Mouse (Mus musculus) kidney, embryonic 14.5 days (tissue): ENCODE measurements at regions not wholly inside any gene's neighbourhood (a gene's known extent, or its start where the extent isn't known, plus 50 kb on each side); places are given as distances from the start of the nearest gene placed in this dataset.

ENCODE experiments used
- ATAC-seq: fragments of 200-750 bp; cut with Nextera tagmentation; 2 replicates; pipeline ENCODE4 v1.8.0; 2017; ENCODE audit warnings: moderate number of reproducible peaks, mild to moderate bottlenecking, moderate TSS enrichment, moderate library complexity; ENCODE audit not compliant: low FRiP score, low TSS enrichment
- H3K27ac ChIP-seq: fragments of 300-500 bp; sonication (generic); 2 replicates; pipeline ENCODE4 v1.5.1; 2014; ENCODE audit warnings: low read depth, mild to moderate bottlenecking, low read length, moderate library complexity, mixed read lengths
- H3K27me3 ChIP-seq: fragments of 300-500 bp; sonication (generic); 2 replicates; pipeline ENCODE4 v1.6.1; 2014; ENCODE audit warnings: mild to moderate bottlenecking, low read length; ENCODE audit not compliant: control insufficient read depth, insufficient read depth
- H3K36me3 ChIP-seq: fragments of 300-500 bp; sonication (generic); 2 replicates; pipeline ENCODE4 v1.6.1; 2014; ENCODE audit warnings: low read length, mixed read lengths; ENCODE audit not compliant: control insufficient read depth, insufficient read depth
- H3K4me1 ChIP-seq: fragments of 300-500 bp; sonication (generic); 2 replicates; pipeline ENCODE4 v1.6.1; 2014; ENCODE audit warnings: low read length, mixed read lengths; ENCODE audit not compliant: control insufficient read depth, insufficient read depth
- H3K4me2 ChIP-seq: fragments of 300-500 bp; sonication (generic); replicated peaks from 2 replicates; pipeline ENCODE4 v1.6.1; 2014; ENCODE audit warnings: low read depth, mild to moderate bottlenecking, low read length
- H3K4me3 ChIP-seq: fragments of 300-500 bp; sonication (generic); 2 replicates; pipeline ENCODE4 v1.5.1; 2014; ENCODE audit warnings: mild to moderate bottlenecking, low read length
- H3K9ac ChIP-seq: fragments of 300-500 bp; sonication (generic); 2 replicates; pipeline ENCODE4 v1.6.1; 2014; ENCODE audit warnings: low read depth, mild to moderate bottlenecking, low read length, moderate library complexity
- H3K9me3 ChIP-seq: fragments of 300-500 bp; sonication (generic); 2 replicates; pipeline ENCODE4 v1.6.1; 2016; ENCODE audit warnings: low read length; ENCODE audit not compliant: control insufficient read depth
- WGBS: fragments of 180-500 bp; shearing (Covaris S2); extraction: QIAGEN DNeasy Blood & Tissue Kit; methylation state at CpG from one replicate; pipeline ENCODE4 v1.1.7; 2014; 5-methylcytosine and 5-hydroxymethylcytosine counted together

DNA sequence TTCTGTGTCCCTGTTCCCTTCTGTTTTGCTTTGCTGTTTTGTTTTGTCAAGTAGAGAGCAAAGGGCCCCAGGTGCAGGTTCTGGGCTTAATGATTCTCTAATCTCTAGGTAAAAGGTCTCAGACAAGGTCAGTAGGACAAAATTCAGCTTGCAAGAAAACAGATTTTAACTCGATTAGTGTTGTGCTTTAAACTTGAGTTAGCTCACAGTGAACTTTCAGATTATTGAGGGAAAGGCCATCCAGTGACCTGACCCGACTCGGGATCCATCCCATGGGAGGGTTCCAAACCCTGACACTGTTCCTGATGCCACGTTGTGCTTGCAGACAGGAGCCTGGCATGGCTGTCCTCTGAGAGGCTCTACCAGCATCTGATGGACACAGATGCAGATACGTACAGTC lies 83.8 kb upstream of the Acsl1 start:
- no peaks in the 10 kb centered on the region for H3K4me1 ChIP-seq
- ATAC-seq, result no peak
- 74% methylated on average over 5 of the region's 5 CpGs for WGBS
- H3K27ac ChIP-seq, result no peak overlapping the region
- H3K36me3 ChIP-seq, result no peaks in the 10 kb centered on the region
- H3K4me2 ChIP-seq, result no peak overlapping the region
- H3K9ac ChIP-seq, result no peak overlapping the region
- H3K27me3 ChIP-seq, result no peaks in the 10 kb centered on the region
- H3K4me3 ChIP-seq, result no peak overlapping the region
- no peaks in the 10 kb centered on the region for H3K9me3 ChIP-seq

DNA sequence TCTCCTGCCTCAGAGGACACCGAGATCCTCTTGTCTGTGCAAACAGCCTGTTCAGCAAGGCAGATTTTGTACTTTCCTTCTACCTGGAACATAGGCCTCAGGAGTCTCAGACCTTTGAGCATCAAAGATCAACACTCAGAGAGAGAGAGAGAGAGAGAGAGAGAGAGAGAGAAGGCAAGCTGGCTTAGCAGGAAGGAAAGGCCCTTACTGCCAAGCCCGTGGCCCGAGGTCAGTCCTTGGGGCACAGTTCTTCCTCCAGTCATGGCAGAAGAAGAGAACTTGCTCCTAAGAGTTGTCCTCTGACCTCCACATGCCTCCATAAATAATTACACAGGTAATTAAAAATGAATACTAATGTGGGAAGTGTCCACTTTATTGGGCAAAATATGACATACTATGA lies 82.4 kb upstream of the Acsl1 start:
- no peaks in the 10 kb centered on the region for H3K36me3 ChIP-seq
- H3K27ac ChIP-seq, result no peak overlapping the region
- H3K9me3 ChIP-seq, result no peaks in the 10 kb centered on the region
- WGBS, result 75% methylated on average over 3 of the region's 3 CpGs
- no peak for ATAC-seq
- H3K27me3 ChIP-seq, result no peaks in the 10 kb centered on the region
- H3K4me1 ChIP-seq, result no peaks in the 10 kb centered on the region
- H3K4me3 ChIP-seq, result no peak overlapping the region
- H3K4me2 ChIP-seq, result no peak overlapping the region
- no peak overlapping the region for H3K9ac ChIP-seq

DNA sequence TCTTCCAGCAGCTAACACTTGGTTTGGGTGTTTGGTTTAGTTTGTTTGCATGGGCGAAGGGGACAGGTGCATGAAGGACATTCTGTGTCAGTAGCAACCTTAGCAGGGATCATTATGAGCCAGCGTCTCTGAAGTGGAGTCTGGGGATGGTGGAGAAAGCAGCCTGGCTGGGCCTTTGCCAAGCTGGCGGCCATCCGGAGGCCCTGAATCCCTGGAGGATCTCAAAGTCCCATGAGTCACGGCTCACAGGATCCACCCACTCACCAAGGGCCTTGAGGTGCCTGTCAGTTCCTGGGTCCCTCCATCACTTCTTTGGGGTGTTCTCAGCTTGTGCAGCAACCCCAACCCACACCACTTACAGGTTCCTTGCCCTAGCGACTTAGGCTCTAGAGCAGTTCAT lies 80.4 kb upstream of the Acsl1 start:
- Histone ChIP-seq H3K27me3 (no peaks in the 10 kb centered on the region), H3K4me2 (no peak overlapping the region), H3K4me1 (no peaks in the 10 kb centered on the region), H3K4me3 (no peak overlapping the region), H3K36me3 (no peaks in the 10 kb centered on the region), H3K27ac (no peak overlapping the region), H3K9ac (no peak overlapping the region), H3K9me3 (no peaks in the 10 kb centered on the region)
- 79% methylated on average over 6 of the region's 6 CpGs for WGBS
- ATAC-seq, result no peak

DNA sequence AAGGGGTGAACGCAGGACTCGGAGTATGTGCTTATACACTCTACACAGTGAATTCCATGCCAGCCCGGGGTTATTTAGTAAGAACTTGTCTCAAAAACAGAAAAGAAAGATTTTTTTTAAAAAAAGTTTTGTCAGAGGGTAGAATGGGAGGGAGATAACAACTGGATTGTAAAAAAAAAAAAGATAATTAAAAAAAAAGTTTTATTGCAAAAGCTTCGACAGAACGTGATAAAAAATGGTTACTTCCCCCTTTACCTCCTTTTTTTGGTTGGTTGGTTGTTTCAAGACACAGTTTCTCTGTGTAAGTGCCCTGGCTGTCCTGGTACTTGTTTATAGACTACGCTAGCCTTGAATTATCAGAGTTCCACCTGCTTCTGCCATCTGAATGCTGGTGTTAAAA lies 79.2 kb upstream of the Acsl1 start:
- Histone ChIP-seq H3K36me3 (no peaks in the 10 kb centered on the region), H3K4me2 (no peak overlapping the region), H3K4me1 (no peaks in the 10 kb centered on the region), H3K4me3 (no peak overlapping the region), H3K27ac (no peak overlapping the region), H3K9ac (no peak overlapping the region), H3K27me3 (no peaks in the 10 kb centered on the region), H3K9me3 (no peaks in the 10 kb centered on the region)
- WGBS, result 82% methylated on average over 6 of the region's 6 CpGs
- no peak for ATAC-seq

DNA sequence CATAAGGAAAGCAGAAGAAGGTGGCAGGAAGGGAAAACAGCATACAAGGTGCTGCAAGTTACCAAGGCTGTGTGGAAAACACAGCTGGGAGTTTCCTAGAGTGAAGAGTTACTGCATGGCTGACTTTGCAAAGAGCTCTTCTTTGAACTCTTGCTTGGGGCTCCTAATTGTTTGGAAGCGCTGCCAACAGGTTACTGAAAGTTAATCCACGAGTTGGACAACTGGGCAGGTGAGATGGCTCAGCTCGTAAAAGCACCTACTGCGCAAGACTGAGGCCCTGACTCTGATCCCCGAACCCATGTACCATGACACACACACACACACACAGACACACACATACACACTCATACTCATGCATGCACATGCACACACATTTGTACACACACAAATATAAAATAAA lies 77.5 kb upstream of the Acsl1 start:
- Histone ChIP-seq H3K9me3 (no peaks in the 10 kb centered on the region), H3K4me1 (no peaks in the 10 kb centered on the region), H3K4me3 (no peak overlapping the region), H3K27ac (no peak overlapping the region), H3K4me2 (no peak overlapping the region), H3K9ac (no peak overlapping the region), H3K27me3 (no peaks in the 10 kb centered on the region), H3K36me3 (no peaks in the 10 kb centered on the region)
- ATAC-seq, result no peak
- 78% methylated on average over 5 of the region's 5 CpGs for WGBS

DNA sequence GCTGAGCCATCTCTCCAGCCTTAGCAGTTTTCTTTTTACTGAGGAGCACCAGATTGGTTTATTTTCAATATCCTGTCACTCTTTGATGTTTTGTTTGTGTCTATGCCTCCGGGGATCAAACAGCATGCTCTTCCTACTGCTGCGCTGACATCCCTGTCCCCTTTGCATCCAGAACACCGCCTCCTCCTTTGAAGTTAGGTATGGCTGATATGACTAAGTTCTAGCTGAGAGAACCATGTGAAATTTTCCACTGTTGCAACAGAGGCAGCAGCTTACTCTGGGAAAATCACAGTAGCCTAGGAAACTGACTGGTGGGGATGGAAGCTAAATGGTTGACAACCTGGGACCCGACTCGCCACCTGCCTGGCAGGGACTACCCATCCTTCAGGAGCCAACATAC lies 76.1 kb upstream of the Acsl1 start:
- Histone ChIP-seq H3K4me2 (no peak overlapping the region), H3K27me3 (no peaks in the 10 kb centered on the region), H3K36me3 (no peaks in the 10 kb centered on the region), H3K27ac (no peak overlapping the region), H3K9me3 (no peaks in the 10 kb centered on the region), H3K9ac (no peak overlapping the region), H3K4me1 (no peaks in the 10 kb centered on the region), H3K4me3 (no peak overlapping the region)
- no peak for ATAC-seq
- 88% methylated on average over 5 of the region's 5 CpGs for WGBS

DNA sequence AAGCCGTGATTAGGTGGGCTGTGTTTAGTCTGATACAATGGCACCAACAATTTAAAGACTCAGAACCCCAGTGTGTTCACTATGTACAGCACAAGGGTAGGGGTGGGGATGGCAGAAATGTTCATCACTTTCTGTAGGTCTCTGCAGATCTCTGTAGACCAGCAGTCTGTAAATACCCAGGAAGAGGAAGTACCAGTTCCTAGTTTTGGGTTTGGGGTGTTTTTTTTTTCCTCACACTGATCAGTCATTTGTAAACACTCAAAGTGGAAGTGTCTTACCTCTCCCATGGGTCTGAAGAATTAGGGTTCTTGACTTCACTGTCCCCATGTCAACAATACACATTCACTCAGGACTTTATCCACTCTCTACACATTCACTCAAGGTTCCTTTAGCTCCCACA lies 75.5 kb upstream of the Acsl1 start:
- WGBS, result 92% methylated on average over 1 of the region's 1 CpGs
- no peaks in the 10 kb centered on the region for H3K27me3 ChIP-seq
- H3K36me3 ChIP-seq, result no peaks in the 10 kb centered on the region
- H3K27ac ChIP-seq, result no peak overlapping the region
- H3K4me2 ChIP-seq, result no peak overlapping the region
- no peak for ATAC-seq
- no peak overlapping the region for H3K4me3 ChIP-seq
- H3K4me1 ChIP-seq, result no peaks in the 10 kb centered on the region
- H3K9ac ChIP-seq, result no peak overlapping the region
- H3K9me3 ChIP-seq, result no peaks in the 10 kb centered on the region

DNA sequence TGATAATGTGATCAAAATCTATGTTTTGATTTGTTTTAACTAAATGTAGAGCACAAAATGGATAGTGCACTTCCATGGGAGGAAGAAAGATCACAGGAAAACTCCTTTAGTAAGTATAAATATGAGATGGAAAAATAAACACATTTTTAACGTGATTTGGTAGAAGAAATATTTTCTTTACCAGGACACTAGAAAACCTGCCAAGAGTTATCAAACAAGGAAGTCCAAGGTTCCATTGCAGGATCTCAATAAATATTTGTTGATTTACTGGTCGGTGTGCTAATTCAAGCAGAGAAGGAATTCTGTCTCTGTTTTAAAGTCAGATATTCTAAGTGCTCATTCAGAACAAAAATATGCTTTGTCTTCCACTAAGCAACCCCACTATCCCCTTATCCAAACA lies 73.8 kb upstream of the Acsl1 start:
- no peaks in the 10 kb centered on the region for H3K9me3 ChIP-seq
- no peak overlapping the region for H3K4me2 ChIP-seq
- no peak overlapping the region for H3K9ac ChIP-seq
- no peak overlapping the region for H3K4me3 ChIP-seq
- ATAC-seq, result no peak
- WGBS, result 67% methylated on average over 2 of the region's 2 CpGs
- H3K36me3 ChIP-seq, result no peaks in the 10 kb centered on the region
- no peaks in the 10 kb centered on the region for H3K27me3 ChIP-seq
- H3K4me1 ChIP-seq, result no peaks in the 10 kb centered on the region
- no peak overlapping the region for H3K27ac ChIP-seq

DNA sequence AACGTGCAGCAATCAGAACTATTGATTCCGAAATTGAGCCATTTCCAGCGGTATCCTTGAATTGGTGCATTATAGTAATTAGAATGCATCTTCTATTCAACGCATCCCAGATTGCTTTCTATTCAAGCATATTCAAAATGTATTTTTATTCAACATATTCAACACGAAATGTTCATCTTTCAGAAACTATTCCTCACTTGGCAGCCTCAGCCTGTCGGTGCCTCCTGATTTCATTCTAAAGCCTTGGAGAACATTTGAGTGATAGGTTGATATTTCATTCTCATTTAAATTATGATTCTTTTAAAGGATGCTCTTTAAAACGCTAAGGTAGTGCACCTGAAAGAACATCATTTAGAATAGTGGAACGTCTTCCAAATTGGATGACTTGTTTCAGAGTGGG lies 73.1 kb upstream of the Acsl1 start:
- WGBS, result 83% methylated on average over 8 of the region's 8 CpGs
- Histone ChIP-seq H3K36me3 (no peaks in the 10 kb centered on the region), H3K9me3 (no peaks in the 10 kb centered on the region), H3K4me1 (no peaks in the 10 kb centered on the region), H3K27me3 (no peaks in the 10 kb centered on the region), H3K4me2 (no peak overlapping the region), H3K27ac (no peak overlapping the region), H3K9ac (no peak overlapping the region), H3K4me3 (no peak overlapping the region)
- no peak for ATAC-seq

DNA sequence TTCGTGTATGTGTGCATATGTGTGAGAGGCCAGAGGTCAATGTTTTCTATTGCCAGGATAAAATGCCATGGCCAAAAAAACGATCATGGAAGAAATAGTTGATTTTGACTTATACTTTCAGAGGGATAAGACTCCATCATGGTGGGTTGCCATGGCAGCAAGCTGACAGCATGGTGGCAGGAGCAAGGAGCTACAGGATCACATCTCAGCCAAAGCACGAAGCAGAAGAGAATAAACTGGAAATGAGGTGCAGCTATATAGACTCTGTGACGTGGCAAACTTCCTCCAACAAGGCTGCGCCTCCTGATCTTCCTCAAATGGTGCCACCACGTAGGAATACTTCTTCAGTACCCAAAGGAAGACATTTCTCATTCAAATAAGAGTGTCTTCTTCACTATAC lies 70.2 kb upstream of the Acsl1 start:
- Histone ChIP-seq H3K9ac (no peak overlapping the region), H3K9me3 (no peaks in the 10 kb centered on the region), H3K36me3 (no peaks in the 10 kb centered on the region), H3K27ac (no peak overlapping the region), H3K4me2 (no peak overlapping the region), H3K4me1 (no peaks in the 10 kb centered on the region), H3K4me3 (no peak overlapping the region), H3K27me3 (no peaks in the 10 kb centered on the region)
- no peak for ATAC-seq
- 81% methylated on average over 6 of the region's 6 CpGs for WGBS
